Mouse (Mus musculus) neutrophil, adult 59 days (primary cell): ENCODE results near the gene Tas2r104. TPM values are rescaled to one million over a fixed set of nuclear protein-coding genes. Genes with fewer than 3 reads are reported as not detected.

Experiments used
- total RNA-seq, 2 experiments: library from RNA; stranded (reverse); gene quantifications; 1 replicate in 1 of 2; 2 replicates in 1 of 2; pipeline ENCODE4 v1.2.4; 2023

Gene Tas2r104
- not detected for total RNA-seq

GRCm38 (mm10) chr6:131685644-131686043 lies at the start of gene Tas2r104:
Gene Tas2r104 (minus strand): TSS chr6:131685744.

DNA sequence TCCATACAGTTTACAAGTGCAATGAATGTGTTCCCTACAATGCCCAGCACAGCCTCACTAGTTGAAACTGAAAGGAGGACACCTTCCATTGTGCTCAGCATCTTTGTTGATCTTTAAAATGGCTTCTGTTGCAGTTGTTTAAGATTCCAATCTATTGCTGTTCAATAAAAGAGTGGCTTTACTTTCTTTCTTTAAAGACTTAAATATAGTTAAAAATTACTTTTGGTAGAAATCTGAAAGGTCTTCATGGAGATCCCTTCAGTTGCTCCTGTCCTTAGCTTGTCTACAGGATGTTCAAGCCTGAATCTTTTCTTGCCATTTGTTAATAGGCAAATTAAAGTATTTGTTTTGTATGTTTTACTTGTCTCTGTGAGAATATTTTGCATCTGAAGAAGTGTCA lies 4.4 kb upstream of the Tas2r104 start, which contains the start of gene Tas2r114:
Gene Tas2r114 (minus strand): TSS at position 101 of the 400 bp plus-strand sequence.

GRCm38 (mm10) chr6:131687395-131687794 lies 1.9 kb upstream of the Tas2r104 start, which contains the start of gene Tas2r105:
Gene Tas2r105 (minus strand): TSS chr6:131687495.

DNA sequence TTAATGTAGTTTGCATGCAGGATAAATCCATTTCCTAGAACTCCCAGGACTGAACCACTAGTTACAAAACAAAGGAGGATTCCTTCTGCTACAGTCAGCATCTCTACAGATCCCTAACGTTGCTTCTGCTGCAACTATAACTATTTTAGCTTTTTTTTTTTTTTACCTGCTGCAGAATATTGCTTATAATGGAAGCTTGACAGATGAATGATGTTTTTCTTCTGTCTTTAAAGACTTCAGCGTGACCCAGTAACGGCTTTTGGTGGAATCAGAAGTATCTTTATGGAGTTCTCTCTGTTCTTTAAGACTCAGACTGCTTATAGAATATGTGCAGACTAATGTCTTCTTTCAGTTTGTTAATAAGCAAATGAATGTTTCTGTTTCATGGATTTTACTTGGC lies 6.8 kb downstream of the Tas2r104 start, which contains the start of gene Tas2r106:
Gene Tas2r106 (minus strand): TSS at position 101 of the 400 bp plus-strand sequence.

GRCm38 (mm10) chr6:131660049-131660448 lies 25.5 kb downstream of the Tas2r104 start, which contains the start of gene Tas2r107:
Gene Tas2r107 (minus strand): TSS chr6:131660149.

Other genes with a start within 250 kb of the Tas2r104 start
- not detected for gene 5430401F13Rik, start 199.3 kb downstream of the Tas2r104 start, total RNA-seq
- not detected for gene Gm6619, start 199.3 kb downstream of the Tas2r104 start, total RNA-seq
- not detected for gene Tas2r130, start 54.8 kb downstream of the Tas2r104 start, total RNA-seq
- gene Tas2r107, start 25.6 kb downstream of the Tas2r104 start, total RNA-seq, result not detected
- gene Tas2r106, start 6.9 kb downstream of the Tas2r104 start, total RNA-seq, result not detected
- not detected for gene Tas2r105, start 1.8 kb upstream of the Tas2r104 start, total RNA-seq
- not detected for gene Tas2r114, start 4.3 kb upstream of the Tas2r104 start, total RNA-seq